Mouse (Mus musculus): ENCODE data around the gene Elmod1.
"Not testable (repeated sequence)": the region's sequence is repeated elsewhere in the genome, so short reads cannot be mapped to it uniquely, and the experiment has no call there.

Elmod1 gene

DNA sequence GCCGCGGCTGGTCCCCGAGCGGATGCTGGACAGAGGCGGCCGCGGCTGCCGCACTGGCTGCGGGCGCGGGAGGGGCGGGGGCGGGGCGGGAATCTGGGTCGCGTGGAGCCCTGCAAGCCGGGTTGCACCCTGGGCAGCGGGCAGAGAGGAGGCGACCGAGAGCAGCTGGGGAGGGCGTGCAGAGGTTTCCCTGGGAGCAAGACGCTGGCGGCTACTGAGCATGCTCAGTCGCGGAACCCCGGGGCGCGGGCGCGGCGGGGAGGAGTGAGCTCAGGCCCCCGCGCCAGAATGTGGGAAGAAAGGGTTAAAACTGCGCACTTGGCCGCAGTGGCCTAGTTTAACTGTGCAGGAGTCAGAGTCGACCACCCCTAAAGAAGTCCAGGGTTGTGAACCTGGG lies at the start of gene Elmod1:
Gene Elmod1 (minus strand): TSS at position 180 of the 397 bp plus-strand sequence.
- DNase-seq (ENCODE audit: low spot score in 2 of 2) = peak in 1 of 2 experiments; percentile 26

DNA sequence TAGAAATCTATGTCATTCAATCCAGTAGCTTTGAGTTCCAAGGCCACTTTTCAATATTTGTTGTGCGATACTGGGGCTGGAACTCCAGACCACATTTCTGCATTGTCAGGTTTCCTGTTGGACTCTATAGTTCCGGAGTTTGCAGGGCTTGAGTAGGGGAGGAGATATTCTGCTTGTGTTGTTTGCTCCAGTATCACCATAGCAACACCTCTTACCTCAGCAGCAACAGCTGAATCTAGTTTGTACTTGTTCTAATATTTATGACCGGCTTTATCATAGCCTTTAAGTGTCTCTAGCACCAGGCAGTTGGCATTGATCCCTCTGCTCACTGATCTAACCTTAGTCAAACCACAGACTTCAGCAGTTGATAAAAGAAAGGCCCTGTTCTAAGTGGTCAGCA lies 47.7 kb upstream of the Elmod1 start:
- no peak for DNase-seq (ENCODE audit: low spot score in 2 of 2)

DNA sequence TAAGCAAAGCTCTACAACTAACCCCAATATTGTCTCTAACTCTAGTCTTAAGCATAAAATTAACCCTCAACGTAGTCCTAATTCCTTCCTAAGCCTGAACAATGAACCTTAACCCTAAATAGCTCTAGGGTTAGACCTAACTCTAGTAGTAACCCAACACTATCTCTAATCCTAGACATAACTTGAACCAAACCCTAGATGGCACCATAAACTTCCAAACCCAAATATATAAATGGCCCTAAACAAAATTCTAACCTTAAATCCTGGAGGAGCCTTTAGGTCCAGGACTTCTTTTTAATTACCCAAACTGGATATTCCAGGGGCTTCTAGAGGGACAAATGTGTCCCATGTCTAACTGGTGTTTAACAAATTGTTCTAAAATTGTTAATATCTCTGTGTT lies 19.4 kb upstream of the Elmod1 start:
- no peak for DNase-seq (ENCODE audit: low spot score in 2 of 2)

DNA sequence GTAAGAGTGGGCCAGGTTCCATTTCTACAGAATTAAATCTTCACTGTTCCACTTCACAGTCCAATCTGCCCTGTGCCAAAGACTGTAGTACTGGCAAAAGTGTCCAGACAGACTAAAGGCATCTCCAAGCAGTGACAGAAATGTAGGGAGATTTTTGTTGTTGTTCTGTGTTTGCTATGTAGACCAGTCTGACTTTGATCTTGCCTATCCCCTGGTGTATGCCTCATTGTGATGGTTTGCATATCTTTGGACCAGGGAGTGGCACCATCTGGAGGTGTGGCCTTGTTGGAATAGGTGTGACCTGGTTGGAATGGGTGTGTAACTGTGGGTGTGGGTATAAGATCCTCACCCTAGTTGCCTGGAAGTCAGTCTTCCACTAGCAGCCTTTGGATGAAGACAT lies 17.5 kb upstream of the Elmod1 start:
- not testable (repeated sequence) for DNase-seq (ENCODE audit: low spot score in 2 of 2)

GRCm38 (mm10) chr9:53990921-53991320 lies 15.8 kb upstream of the Elmod1 start:
- DNase-seq (ENCODE audit: low spot score in 2 of 2) = no peak

DNA sequence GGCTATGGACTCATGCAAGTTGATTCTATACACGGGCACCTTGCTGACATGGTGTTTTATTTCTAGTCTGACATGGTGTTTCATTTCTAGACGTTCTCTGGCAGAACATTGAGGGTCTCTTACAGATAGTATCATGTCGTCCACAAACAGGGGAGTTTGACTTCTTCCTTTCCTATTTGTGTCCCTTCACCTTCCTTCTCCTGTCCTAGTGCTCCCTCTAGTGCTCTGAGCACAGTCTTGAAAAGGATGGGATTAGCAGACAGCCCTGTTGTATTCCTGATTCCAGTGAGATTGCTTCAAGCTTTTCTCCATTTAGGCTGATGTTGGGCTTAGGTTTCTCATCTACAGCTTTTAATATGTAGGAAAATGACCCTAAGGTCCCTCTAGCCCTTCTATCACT lies 11.9 kb upstream of the Elmod1 start:
- no peak for DNase-seq (ENCODE audit: low spot score in 2 of 2)

GRCm38 (mm10) chr9:53984868-53985267 lies 9.8 kb upstream of the Elmod1 start:
- DNase-seq (ENCODE audit: low spot score in 2 of 2) = no peak

DNA sequence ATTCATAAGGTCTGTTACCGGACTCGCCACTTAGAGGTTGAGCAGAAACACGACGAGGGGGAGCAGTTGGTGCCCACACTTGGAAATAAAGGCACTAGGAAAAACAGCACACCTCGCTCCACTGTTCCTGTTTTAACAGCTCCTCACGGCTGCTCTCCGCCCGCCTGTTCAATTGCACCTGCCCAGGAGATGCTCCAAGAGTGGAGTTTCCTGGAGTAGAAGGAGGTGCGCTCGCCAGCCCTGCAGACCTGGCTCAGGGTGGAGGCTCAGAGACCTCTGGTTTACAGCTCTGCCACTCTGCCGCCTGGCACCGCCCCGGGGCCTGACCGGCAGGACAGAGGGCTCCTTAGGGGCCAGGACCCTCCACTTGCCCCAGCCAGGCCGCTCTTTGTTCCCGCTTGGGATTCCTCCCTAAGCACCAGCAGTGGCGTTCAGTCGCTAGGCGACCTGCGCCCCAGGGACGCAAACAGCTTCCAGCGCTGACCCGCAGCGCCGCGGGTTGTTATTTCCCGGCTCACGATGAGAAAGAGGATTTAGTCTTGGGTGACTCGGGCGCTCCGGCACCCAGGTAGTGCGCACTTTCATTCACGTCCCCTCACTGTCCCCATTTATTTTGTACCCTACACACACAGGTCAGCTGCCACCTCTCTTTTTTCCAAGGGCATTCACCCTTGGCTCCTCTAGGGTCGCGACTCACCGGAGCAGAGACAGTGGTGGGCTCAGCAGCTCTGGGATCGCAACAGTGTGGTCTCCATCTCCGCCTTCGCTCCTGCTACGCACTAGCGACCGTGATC lies 576 bp downstream of the Elmod1 start:
- no peak for DNase-seq (ENCODE audit: low spot score in 2 of 2)

GRCm38 (mm10) chr9:53973929-53974327 lies 1.2 kb downstream of the Elmod1 start:
- DNase-seq (ENCODE audit: low spot score in 2 of 2) = no peak

DNA sequence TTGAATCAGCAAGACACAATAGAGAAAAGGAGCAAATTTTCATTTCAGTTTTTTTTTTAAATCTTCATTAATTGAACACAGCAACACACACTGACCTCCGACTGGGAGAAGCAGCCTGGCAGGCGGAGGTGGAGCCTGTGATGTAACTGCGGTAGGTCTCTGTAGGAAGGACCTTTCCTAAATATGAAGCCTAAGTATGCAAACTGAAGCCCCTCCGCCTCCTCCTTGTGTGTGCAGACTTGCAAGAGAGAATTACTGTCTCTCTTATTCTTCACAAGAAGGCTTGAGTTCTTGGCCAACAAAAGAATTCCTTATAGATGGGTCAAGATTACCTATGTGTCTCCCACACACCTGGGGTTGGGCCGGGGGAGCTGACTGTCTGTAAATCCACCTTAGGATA lies 1.9 kb downstream of the Elmod1 start:
- no peak for DNase-seq (ENCODE audit: low spot score in 2 of 2)

DNA sequence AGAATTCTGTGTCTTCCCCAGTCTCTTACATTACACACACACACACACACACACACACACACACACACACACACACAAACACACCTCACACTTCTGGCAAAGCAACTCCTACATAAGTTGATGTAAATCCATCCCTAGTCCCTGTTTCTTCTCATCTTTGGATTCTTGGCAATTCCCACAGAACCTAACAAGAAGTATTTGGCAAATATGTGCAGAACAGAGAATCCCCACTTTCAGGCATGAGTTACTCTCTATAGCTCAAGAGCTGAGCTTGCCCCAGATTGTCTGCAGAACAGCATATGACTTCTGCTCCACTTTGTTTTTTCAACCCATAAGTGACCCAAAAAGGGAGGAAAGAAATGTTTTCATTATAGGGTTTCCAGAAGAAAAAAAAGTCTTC lies 2.7 kb downstream of the Elmod1 start:
- DNase-seq (ENCODE audit: low spot score in 2 of 2) = no peak

DNA sequence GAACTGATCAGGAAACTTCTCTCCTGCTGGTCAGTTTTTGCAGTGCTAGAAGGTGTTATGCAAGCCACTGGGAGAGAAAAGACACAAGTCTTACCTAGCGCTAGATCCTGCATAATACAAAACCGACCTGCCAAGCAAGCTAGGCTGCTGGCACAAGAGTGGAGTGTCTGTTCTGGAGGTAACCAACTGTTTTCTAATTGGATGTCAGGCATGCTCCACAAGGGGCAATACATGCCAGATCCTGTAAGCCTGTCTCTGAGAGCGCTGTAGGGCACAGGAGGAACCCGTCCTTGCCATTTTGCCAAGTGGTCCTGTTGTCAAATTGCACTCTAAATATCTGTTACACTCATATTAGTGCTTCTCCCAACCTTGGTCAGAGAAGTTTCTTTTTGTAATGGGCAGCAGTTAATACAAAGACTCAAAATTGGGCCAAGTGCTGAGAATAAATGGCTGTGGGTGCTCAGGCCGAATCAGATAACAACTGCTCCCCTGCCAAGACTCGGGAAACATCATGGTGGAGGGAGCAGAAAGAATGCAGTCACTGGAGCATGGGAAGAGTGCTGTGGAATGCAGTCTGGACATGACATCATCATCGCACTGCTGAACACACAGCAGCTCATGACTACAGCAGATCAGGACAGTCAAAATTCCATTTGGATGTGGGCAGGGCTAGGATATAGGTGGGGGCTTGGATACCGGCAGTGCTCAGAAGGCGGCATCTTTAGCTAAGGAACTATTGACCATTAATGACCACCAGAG lies 7.3 kb downstream of the Elmod1 start:
- DNase-seq (ENCODE audit: low spot score in 2 of 2) = no peak

DNA sequence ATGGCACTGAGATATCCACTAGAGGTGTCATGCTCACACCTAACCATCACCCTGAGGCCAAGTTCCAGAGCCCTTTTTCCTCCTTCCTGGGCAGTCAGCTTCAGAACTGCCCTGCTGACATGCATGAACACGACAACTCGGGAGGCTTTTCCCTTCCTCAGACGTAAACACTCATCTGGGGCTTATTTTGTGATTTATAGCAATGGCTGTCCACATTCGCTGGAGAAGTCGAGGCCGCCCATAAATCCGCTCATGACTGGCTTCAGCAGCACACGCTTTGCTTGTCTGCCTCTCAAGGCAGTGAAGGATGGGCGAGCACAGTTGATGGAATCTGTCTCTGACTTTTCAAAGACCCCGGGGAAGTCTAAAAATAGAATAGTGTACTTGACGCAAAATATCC lies 18.1 kb downstream of the Elmod1 start:
- DNase-seq (ENCODE audit: low spot score in 2 of 2) = no peak

GRCm38 (mm10) chr9:53954853-53955252 lies 20.2 kb downstream of the Elmod1 start:
- no peak for DNase-seq (ENCODE audit: low spot score in 2 of 2)

DNA sequence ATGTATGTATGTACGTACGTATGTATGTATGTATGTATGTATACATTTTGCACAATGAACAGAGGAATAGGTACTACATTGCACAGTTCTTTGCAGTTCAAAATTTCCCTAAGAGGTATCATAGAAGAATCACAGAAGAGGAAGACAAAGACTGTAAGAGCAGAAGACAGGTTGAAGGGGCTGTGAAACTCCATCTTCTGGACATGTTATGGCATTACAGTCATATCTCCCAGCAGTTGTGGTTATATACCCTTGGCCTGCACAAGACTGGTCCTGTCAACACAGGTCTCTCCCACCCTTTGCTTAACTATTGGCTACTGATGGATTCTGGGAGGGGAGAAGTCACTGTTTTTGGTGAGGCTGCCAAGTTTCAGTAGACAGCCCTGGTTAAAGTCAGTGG lies 27.6 kb downstream of the Elmod1 start:
- no peak for DNase-seq (ENCODE audit: low spot score in 2 of 2)

- DNase-seq (ENCODE audit: low spot score in 2 of 2) = no peak
Observed at GRCm38 (mm10) chr9:53938555-53938954, 36.5 kb downstream of the Elmod1 start.

GRCm38 (mm10) chr9:53934179-53934578 lies 40.9 kb downstream of the Elmod1 start:
- DNase-seq (ENCODE audit: low spot score in 2 of 2) = peak in 1 of 2 experiments; percentile 66

DNA sequence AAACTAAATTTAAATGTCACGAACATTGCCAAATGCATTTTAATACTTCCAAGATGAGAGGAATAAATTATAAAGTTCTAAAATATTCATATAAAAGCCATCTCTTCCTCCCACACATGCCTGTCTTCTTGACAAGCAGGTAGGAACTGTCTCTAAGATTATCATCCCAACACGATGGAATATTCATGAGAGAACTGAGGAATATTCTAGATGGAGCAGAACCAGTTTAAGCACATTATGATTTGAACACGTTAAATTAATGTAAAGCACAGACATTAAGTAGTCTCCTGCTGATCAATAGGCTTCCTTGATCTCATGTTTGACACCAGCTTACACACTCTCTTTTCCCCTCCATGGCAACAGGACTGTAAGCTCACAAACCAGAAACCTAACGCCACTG lies 41.7 kb downstream of the Elmod1 start:
- no peak for DNase-seq (ENCODE audit: low spot score in 2 of 2)

GRCm38 (mm10) chr9:53930906-53931305 lies 44.2 kb downstream of the Elmod1 start:
- no peak for DNase-seq (ENCODE audit: low spot score in 2 of 2)

DNA sequence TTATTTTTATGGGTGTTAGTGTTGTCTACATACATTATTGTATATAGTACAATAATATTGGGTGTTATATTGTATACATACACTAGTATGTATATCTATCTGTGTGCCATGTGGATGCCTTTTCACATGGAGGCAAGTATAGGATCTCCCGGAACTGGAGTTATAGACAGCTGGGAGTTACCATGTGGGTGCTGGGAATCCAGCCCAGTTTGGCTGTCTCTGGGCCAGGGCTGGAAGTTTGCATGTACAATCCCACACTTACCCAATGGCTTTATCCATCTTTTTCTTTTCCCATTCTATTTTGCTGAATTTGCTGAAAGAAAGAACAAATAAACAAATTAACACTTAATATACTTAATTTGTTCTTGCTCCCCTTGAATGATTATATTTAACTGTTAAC lies 54.0 kb downstream of the Elmod1 start:
- no peak for DNase-seq (ENCODE audit: low spot score in 2 of 2)

DNA sequence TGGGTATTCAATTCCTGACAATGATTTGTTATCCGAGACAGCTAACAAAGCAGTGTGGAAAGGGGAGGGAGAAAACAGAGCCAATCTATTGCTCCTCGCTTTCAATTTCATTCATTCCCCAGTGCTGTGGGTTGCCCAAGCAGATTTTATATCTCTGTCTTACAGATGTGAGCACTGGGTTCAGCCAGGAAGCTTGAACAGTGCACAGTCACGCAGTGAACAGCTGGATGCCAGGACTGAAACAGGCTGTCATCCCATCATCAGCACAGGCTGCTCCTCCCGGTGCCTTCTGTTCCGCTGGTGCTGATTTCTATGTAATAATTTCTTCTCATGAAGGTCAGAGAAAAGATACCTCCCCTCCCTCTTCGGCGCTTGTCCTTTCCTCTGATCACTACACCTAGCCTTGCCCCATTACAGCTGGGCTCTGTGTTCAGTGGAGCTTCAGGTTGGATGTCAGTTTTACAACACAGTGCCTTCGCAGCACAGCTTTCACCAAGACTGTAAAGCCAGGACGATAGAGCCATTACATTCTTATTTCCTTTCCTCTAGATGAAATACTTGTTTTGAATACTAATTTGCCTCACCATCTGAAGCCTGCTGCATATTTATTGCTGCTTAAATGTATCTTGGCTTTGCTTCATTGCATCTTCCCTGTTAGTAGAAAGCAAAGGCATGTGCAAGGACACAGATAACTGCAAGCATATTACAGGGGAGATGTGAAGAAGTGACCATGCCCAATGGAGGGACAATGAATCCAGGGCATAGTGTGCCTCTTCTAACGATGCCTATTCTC lies 59.0 kb downstream of the Elmod1 start:
- no peak for DNase-seq (ENCODE audit: low spot score in 2 of 2)

- DNase-seq (ENCODE audit: low spot score in 2 of 2) = no peak
Observed at GRCm38 (mm10) chr9:53910823-53911222, 64.3 kb downstream of the Elmod1 start.
